Mouse (Mus musculus): Measurements from ENCODE around the gene Fut2. TPM values are rescaled to one million over a fixed set of nuclear protein-coding genes. Genes with fewer than 3 reads are reported as not detected.

Gene Fut2
- polyA plus RNA-seq, 1 experiment from 2014 or later, result 0.12 TPM

GRCm38 (mm10) chr7:45649351-45649750 is 16.8 kb downstream of the Fut2 start:
- Histone ChIP-seq H3K9me3 (ENCODE audit: control insufficient read depth, low read length) (no peaks in the 10 kb centered on the region), H3K27ac (replicated peaks; ENCODE audit: low read depth, low read length) (no peak overlapping the region), H3K4me2 (ENCODE audit: low read depth, severe bottlenecking) (no peak overlapping the region), H3K4me1 (ENCODE audit: control insufficient read depth, insufficient read depth, low read length) (peaks cover 3% of the 10 kb centered on the region), H3K4me3 (ENCODE audit: low read depth, low read length) (no peak overlapping the region), H3K9ac (ENCODE audit: low read length) (no peak overlapping the region), H3K27me3 (ENCODE audit: control insufficient read depth, insufficient read depth, low read length) (no peaks in the 10 kb centered on the region), H3K36me3 (ENCODE audit: control insufficient read depth, insufficient read depth, low read length) (no peaks in the 10 kb centered on the region)
- no peak for DNase-seq (ENCODE audit: low spot score)
- no peak for ATAC-seq (ENCODE audit: insufficient number of reproducible peaks, low FRiP score, low TSS enrichment, low read depth)
- 75% methylated on average over 8 of the region's 8 CpGs for WGBS

- no peaks in the 10 kb centered on the region for H3K27me3 ChIP-seq (ENCODE audit: control insufficient read depth, insufficient read depth, low read length)
Measured at GRCm38 (mm10) chr7:45646671-45647070, 19.5 kb downstream of the Fut2 start.

DNA sequence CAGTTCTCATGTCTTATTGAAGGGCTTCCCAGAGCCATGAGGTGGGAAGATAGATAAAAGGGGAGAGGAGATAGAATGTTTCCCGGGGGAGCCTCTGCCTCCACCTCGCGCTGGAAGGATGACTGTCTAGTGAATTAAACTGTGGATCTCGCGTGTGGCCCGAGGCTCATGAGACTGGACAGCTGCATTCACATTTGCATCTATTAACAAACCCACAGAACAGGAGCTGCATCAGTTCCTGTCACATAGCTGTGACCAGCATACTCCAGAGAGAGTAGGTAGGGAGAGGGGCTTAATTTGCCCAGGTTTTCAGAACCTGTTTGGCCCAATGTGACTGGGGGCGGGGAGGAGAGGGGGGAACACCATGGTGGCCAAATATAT is 20.6 kb downstream of the Fut2 start:
- no peak overlapping the region for H3K4me2 ChIP-seq (ENCODE audit: low read depth, severe bottlenecking)
- DNase-seq (ENCODE audit: low spot score) (no peak), ATAC-seq (ENCODE audit: insufficient number of reproducible peaks, low FRiP score, low TSS enrichment, low read depth) (no peak)
- WGBS, result 90% methylated on average over 7 of the region's 7 CpGs
- no peaks in the 10 kb centered on the region for H3K36me3 ChIP-seq (ENCODE audit: control insufficient read depth, insufficient read depth, low read length)
- no peaks in the 10 kb centered on the region for H3K9me3 ChIP-seq (ENCODE audit: control insufficient read depth, low read length)
- H3K9ac ChIP-seq (ENCODE audit: low read length), result no peak overlapping the region
- H3K4me3 ChIP-seq (ENCODE audit: low read depth, low read length), result no peak overlapping the region
- no peaks in the 10 kb centered on the region for H3K27me3 ChIP-seq (ENCODE audit: control insufficient read depth, insufficient read depth, low read length)
- H3K4me1 ChIP-seq (ENCODE audit: control insufficient read depth, insufficient read depth, low read length), result peaks cover 11% of the 10 kb centered on the region
- H3K27ac ChIP-seq (replicated peaks; ENCODE audit: low read depth, low read length), result no peak overlapping the region

More at GRCm38 (mm10) chr7:45646671-45647070, 19.5 kb downstream of the Fut2 start:
- Histone ChIP-seq H3K36me3 (ENCODE audit: control insufficient read depth, insufficient read depth, low read length) (no peaks in the 10 kb centered on the region), H3K4me2 (ENCODE audit: low read depth, severe bottlenecking) (no peak overlapping the region), H3K4me1 (ENCODE audit: control insufficient read depth, insufficient read depth, low read length) (peaks cover 11% of the 10 kb centered on the region), H3K9ac (ENCODE audit: low read length) (no peak overlapping the region), H3K9me3 (ENCODE audit: control insufficient read depth, low read length) (no peaks in the 10 kb centered on the region), H3K4me3 (ENCODE audit: low read depth, low read length) (no peak overlapping the region), H3K27ac (replicated peaks; ENCODE audit: low read depth, low read length) (no peak overlapping the region)
- ATAC-seq (ENCODE audit: insufficient number of reproducible peaks, low FRiP score, low TSS enrichment, low read depth) (no peak), DNase-seq (ENCODE audit: low spot score) (no peak)
- WGBS, result 78% methylated on average over 4 of the region's 4 CpGs

GRCm38 (mm10) chr7:45644872-45645590 is 21.2 kb downstream of the Fut2 start:
- ATAC-seq (ENCODE audit: insufficient number of reproducible peaks, low FRiP score, low TSS enrichment, low read depth), result no peak
- no peak for DNase-seq (ENCODE audit: low spot score)
- H3K9me3 ChIP-seq (ENCODE audit: control insufficient read depth, low read length), result no peaks in the 10 kb centered on the region
- H3K9ac ChIP-seq (ENCODE audit: low read length), result no peak overlapping the region
- H3K4me3 ChIP-seq (ENCODE audit: low read depth, low read length), result 0 out of 2 replicates have a peak overlapping the region, but pooled peaks have one; percentile 31
- peak overlapping the region; percentile 65; the same call in 1 of the 2 replicates for H3K4me2 ChIP-seq (ENCODE audit: low read depth, severe bottlenecking)
- peaks cover 11% of the 10 kb centered on the region for H3K4me1 ChIP-seq (ENCODE audit: control insufficient read depth, insufficient read depth, low read length)
- H3K27me3 ChIP-seq (ENCODE audit: control insufficient read depth, insufficient read depth, low read length), result no peaks in the 10 kb centered on the region
- H3K36me3 ChIP-seq (ENCODE audit: control insufficient read depth, insufficient read depth, low read length), result no peaks in the 10 kb centered on the region
- WGBS, result 64% methylated on average over 6 of the region's 6 CpGs
- no peak overlapping the region for H3K27ac ChIP-seq (replicated peaks; ENCODE audit: low read depth, low read length)

GRCm38 (mm10) chr7:45644183-45644582 is 22.0 kb downstream of the Fut2 start:
- peaks cover 13% of the 10 kb centered on the region for H3K4me1 ChIP-seq (ENCODE audit: control insufficient read depth, insufficient read depth, low read length)

GRCm38 (mm10) chr7:45643441-45644178 is 22.6 kb downstream of the Fut2 start:
- H3K4me1 ChIP-seq (ENCODE audit: control insufficient read depth, insufficient read depth, low read length), result peaks cover 15% of the 10 kb centered on the region
- DNase-seq (ENCODE audit: low spot score) (peak; percentile 97), ATAC-seq (ENCODE audit: insufficient number of reproducible peaks, low FRiP score, low TSS enrichment, low read depth) (peak; percentile 92)
- peak overlapping the region; percentile 41 for H3K4me3 ChIP-seq (ENCODE audit: low read depth, low read length)
- peak overlapping the region; percentile 88 for H3K27ac ChIP-seq (replicated peaks; ENCODE audit: low read depth, low read length)
- H3K4me2 ChIP-seq (ENCODE audit: low read depth, severe bottlenecking), result peak overlapping the region; percentile 68
- H3K9ac ChIP-seq (ENCODE audit: low read length), result peak overlapping the region; percentile 78
- H3K36me3 ChIP-seq (ENCODE audit: control insufficient read depth, insufficient read depth, low read length), result no peaks in the 10 kb centered on the region
- WGBS, result under 1% methylated on average over 28 of the region's 28 CpGs
- no peaks in the 10 kb centered on the region for H3K27me3 ChIP-seq (ENCODE audit: control insufficient read depth, insufficient read depth, low read length)
- no peaks in the 10 kb centered on the region for H3K9me3 ChIP-seq (ENCODE audit: control insufficient read depth, low read length)

More at GRCm38 (mm10) chr7:45644183-45644582, 22.0 kb downstream of the Fut2 start:
- no peak overlapping the region; the same call in 1 of the 2 replicates for H3K27ac ChIP-seq (replicated peaks; ENCODE audit: low read depth, low read length)
- H3K9me3 ChIP-seq (ENCODE audit: control insufficient read depth, low read length), result no peaks in the 10 kb centered on the region
- 3% methylated on average over 18 of the region's 18 CpGs for WGBS
- peak overlapping the region; percentile 43; the same call in 1 of the 2 replicates for H3K9ac ChIP-seq (ENCODE audit: low read length)
- peak overlapping the region; percentile 65 for H3K4me2 ChIP-seq (ENCODE audit: low read depth, severe bottlenecking)
- peak; percentile 65 for DNase-seq (ENCODE audit: low spot score)
- H3K4me3 ChIP-seq (ENCODE audit: low read depth, low read length), result peak overlapping the region; percentile 31
- H3K36me3 ChIP-seq (ENCODE audit: control insufficient read depth, insufficient read depth, low read length), result no peaks in the 10 kb centered on the region
- ATAC-seq (ENCODE audit: insufficient number of reproducible peaks, low FRiP score, low TSS enrichment, low read depth), result no peak
- H3K27me3 ChIP-seq (ENCODE audit: control insufficient read depth, insufficient read depth, low read length), result no peaks in the 10 kb centered on the region

DNA sequence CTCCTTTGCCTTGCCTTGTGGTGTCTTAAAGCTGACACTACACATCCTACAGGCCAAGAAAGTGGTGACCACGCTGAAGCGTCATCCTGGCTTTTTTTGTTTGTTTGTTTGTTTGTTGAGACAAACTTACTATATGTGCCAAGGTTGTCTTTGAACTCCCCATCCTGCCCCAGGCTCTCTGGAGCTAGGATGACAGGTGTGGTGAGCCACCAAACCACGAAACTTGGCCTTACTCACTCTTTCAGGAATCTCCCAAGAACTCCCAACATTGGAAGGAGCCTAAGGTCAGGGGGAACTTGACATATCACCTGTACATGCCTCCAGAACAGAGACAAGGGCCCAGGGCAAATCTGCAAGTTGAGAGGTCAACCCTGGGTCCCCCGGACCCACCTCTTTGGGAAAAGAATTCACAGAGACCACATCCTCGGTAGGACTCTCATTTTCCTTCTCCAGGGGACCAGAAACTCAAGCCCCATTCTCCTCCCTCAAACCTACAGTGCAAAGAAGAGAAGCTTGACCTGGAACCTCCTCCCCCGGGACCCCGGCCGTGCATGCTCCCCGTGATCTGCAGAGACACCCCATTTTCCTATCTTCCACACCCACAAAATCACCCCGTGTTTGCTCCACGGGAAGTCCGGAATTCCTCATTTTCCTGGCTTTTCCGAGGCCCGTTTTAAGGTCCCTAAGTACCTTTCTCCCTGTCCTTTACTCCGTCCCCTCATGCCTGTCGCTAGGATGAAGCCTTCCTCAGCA is 23.5 kb downstream of the Fut2 start:
- Histone ChIP-seq H3K27me3 (ENCODE audit: control insufficient read depth, insufficient read depth, low read length) (no peaks in the 10 kb centered on the region), H3K27ac (replicated peaks; ENCODE audit: low read depth, low read length) (peak overlapping the region; percentile 88), H3K9me3 (ENCODE audit: control insufficient read depth, low read length) (no peaks in the 10 kb centered on the region), H3K4me2 (ENCODE audit: low read depth, severe bottlenecking) (peak overlapping the region; percentile 68), H3K4me1 (ENCODE audit: control insufficient read depth, insufficient read depth, low read length) (peaks cover 17% of the 10 kb centered on the region), H3K9ac (ENCODE audit: low read length) (peak overlapping the region; percentile 78), H3K4me3 (ENCODE audit: low read depth, low read length) (peak overlapping the region; percentile 41), H3K36me3 (ENCODE audit: control insufficient read depth, insufficient read depth, low read length) (no peaks in the 10 kb centered on the region)
- ATAC-seq (ENCODE audit: insufficient number of reproducible peaks, low FRiP score, low TSS enrichment, low read depth) (no peak), DNase-seq (ENCODE audit: low spot score) (no peak)
- 40% methylated on average over 16 of the region's 16 CpGs for WGBS

DNA sequence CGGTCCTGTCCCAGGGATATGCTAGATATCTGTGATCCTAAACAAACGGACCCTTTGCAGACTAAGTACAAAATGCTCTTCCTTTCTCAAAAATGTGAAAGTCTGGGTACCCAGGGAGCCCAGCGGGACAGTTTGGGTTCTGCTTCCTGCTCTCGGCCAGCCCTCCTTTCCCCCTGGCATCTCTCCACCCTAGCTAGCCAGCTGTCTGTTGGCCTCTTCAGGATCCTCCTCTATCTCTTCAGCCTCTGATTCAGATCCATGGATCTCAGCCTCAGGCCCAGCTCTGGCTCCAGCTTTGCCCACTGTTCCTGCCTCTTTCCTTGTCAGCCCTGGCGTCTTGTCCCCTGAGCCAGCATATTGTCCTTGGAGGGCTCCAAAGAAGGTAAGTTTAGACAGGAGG is 24.1 kb downstream of the Fut2 start:
- Histone ChIP-seq H3K9ac (ENCODE audit: low read length) (no peak overlapping the region), H3K36me3 (ENCODE audit: control insufficient read depth, insufficient read depth, low read length) (no peaks in the 10 kb centered on the region), H3K4me3 (ENCODE audit: low read depth, low read length) (no peak overlapping the region), H3K27me3 (ENCODE audit: control insufficient read depth, insufficient read depth, low read length) (no peaks in the 10 kb centered on the region), H3K9me3 (ENCODE audit: control insufficient read depth, low read length) (no peaks in the 10 kb centered on the region), H3K27ac (replicated peaks; ENCODE audit: low read depth, low read length) (no peak overlapping the region), H3K4me1 (ENCODE audit: control insufficient read depth, insufficient read depth, low read length) (peaks cover 17% of the 10 kb centered on the region), H3K4me2 (ENCODE audit: low read depth, severe bottlenecking) (peak overlapping the region; percentile 68)
- no peak for DNase-seq (ENCODE audit: low spot score)
- no peak for ATAC-seq (ENCODE audit: insufficient number of reproducible peaks, low FRiP score, low TSS enrichment, low read depth)
- WGBS, result 88% methylated on average over 5 of the region's 5 CpGs
